Mouse (Mus musculus): ENCODE measurements around the gene C1qb. TPM values are rescaled to one million over a fixed set of nuclear protein-coding genes. Genes with fewer than 3 reads are reported as not detected.

The C1qb gene
- polyA plus RNA-seq, 1 experiment: 2.6 TPM

DNA sequence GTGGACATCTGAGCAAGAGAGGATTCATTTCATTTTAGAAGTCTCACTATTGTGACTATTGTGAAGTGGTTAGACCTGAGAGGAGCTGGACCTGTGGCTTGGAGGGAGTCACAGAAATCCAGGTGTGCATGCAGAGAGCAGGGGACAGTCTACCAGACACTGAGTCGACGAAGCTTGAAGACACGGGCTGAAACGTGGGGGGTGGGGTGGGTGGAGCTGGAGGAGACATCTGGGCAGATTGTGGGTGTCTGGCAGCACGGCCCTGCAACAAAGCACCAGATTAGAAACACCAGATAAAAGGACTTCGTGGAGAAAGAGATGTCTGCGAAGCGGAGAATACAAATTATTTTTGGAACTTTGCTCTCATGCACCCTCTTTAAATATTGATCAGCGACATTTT lies 22.5 kb downstream of the C1qb start:
- H3K9me3 ChIP-seq (ENCODE audit: control insufficient read depth, low read length): peaks cover 4% of the 10 kb centered on the region
- H3K36me3 ChIP-seq (ENCODE audit: control insufficient read depth): no peaks in the 10 kb centered on the region
- no peak for TF ChIP-seq TAL1 (IDR thresholded peaks at IDR 0.05; ENCODE audit: low read length)
- TF ChIP-seq GATA1 (IDR thresholded peaks at IDR 0.05; ENCODE audit: low read length): no peak
- no peak overlapping the region for H3K4me3 ChIP-seq (replicated peaks)
- no peaks in the 10 kb centered on the region; the same call in 1 of the 2 replicates for H3K27me3 ChIP-seq (ENCODE audit: control insufficient read depth)
- H3K4me1 ChIP-seq (ENCODE audit: control insufficient read depth): no peaks in the 10 kb centered on the region

- TF ChIP-seq TAL1 (IDR thresholded peaks at IDR 0.05; ENCODE audit: low read length) (no peak), GATA1 (IDR thresholded peaks at IDR 0.05; ENCODE audit: low read length) (no peak)
- H3K4me3 ChIP-seq (replicated peaks): no peak overlapping the region
- H3K4me1 ChIP-seq (ENCODE audit: control insufficient read depth): no peaks in the 10 kb centered on the region
- peaks cover 4% of the 10 kb centered on the region for H3K9me3 ChIP-seq (ENCODE audit: control insufficient read depth, low read length)
- H3K36me3 ChIP-seq (ENCODE audit: control insufficient read depth): no peaks in the 10 kb centered on the region
- no peaks in the 10 kb centered on the region; the same call in 1 of the 2 replicates for H3K27me3 ChIP-seq (ENCODE audit: control insufficient read depth)
Measured at GRCm38 (mm10) chr4:136862411-136862810, 23.6 kb downstream of the C1qb start.

GRCm38 (mm10) chr4:136861806-136862205 lies 24.2 kb downstream of the C1qb start:
- peaks cover 4% of the 10 kb centered on the region for H3K9me3 ChIP-seq (ENCODE audit: control insufficient read depth, low read length)
- TF ChIP-seq TAL1 (IDR thresholded peaks at IDR 0.05; ENCODE audit: low read length) (no peak), GATA1 (IDR thresholded peaks at IDR 0.05; ENCODE audit: low read length) (no peak)
- no peak overlapping the region for H3K4me3 ChIP-seq (replicated peaks)
- H3K4me1 ChIP-seq (ENCODE audit: control insufficient read depth): no peaks in the 10 kb centered on the region
- no peaks in the 10 kb centered on the region for H3K36me3 ChIP-seq (ENCODE audit: control insufficient read depth)
- no peaks in the 10 kb centered on the region; the same call in 1 of the 2 replicates for H3K27me3 ChIP-seq (ENCODE audit: control insufficient read depth)

DNA sequence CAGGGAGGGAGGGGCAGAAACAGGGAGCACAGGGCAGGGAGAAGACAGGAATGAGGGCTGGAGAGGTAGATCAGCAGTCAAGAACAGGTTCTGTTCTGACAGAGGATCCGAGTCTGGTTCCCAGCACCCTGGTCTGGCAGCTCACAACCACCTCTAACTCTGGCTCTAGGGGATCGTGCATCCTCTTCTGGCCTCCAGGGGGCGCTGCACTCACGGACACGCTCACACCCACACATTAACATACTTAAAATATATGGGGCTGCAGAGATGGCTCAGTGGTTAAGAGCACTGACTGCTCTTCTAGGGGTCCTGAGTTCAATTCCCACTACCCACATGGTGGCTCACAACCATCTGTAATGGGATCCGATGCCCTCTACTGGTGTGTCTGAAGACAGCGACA lies 26.0 kb downstream of the C1qb start:
- no peak for TF ChIP-seq GATA1 (IDR thresholded peaks at IDR 0.05; ENCODE audit: low read length)
- no peak for TF ChIP-seq TAL1 (IDR thresholded peaks at IDR 0.05; ENCODE audit: low read length)
- peaks cover 4% of the 10 kb centered on the region for H3K9me3 ChIP-seq (ENCODE audit: control insufficient read depth, low read length)
- H3K4me3 ChIP-seq (replicated peaks): no peak overlapping the region
- no peaks in the 10 kb centered on the region for H3K36me3 ChIP-seq (ENCODE audit: control insufficient read depth)
- H3K27me3 ChIP-seq (ENCODE audit: control insufficient read depth): no peaks in the 10 kb centered on the region; the same call in 1 of the 2 replicates
- no peaks in the 10 kb centered on the region for H3K4me1 ChIP-seq (ENCODE audit: control insufficient read depth)

- Histone ChIP-seq H3K4me3 (replicated peaks) (no peak overlapping the region), H3K4me1 (ENCODE audit: control insufficient read depth) (no peaks in the 10 kb centered on the region), H3K9me3 (ENCODE audit: control insufficient read depth, low read length) (peaks cover 4% of the 10 kb centered on the region), H3K27me3 (ENCODE audit: control insufficient read depth) (no peaks in the 10 kb centered on the region), H3K36me3 (ENCODE audit: control insufficient read depth) (no peaks in the 10 kb centered on the region)
- TF ChIP-seq GATA1 (IDR thresholded peaks at IDR 0.05; ENCODE audit: low read length): no peak
- TF ChIP-seq TAL1 (IDR thresholded peaks at IDR 0.05; ENCODE audit: low read length): no peak
Measured at GRCm38 (mm10) chr4:136855081-136855480, 30.9 kb downstream of the C1qb start.

DNA sequence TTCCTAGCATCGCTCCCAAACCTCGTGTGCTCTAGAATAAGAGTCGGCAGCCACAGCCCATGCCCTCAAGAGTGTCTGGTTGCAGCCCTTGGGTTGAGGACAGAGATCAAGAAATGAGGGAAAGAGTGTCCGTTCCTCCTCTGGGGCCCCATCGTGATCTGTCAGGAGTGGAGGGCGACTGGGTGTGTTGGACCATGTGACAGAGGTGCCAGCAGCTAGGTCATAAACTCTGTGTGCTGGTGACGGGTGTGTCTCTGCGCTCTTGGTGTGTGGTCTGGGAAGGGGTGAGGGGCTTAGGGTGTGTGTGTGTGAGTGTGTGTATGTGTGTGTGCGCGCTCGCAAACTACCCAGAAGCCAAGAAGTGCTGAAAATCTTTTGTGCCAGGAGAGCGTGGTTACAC lies 33.0 kb downstream of the C1qb start:
- H3K27me3 ChIP-seq (ENCODE audit: control insufficient read depth): no peaks in the 10 kb centered on the region
- TF ChIP-seq GATA1 (IDR thresholded peaks at IDR 0.05; ENCODE audit: low read length) (no peak), TAL1 (IDR thresholded peaks at IDR 0.05; ENCODE audit: low read length) (no peak)
- H3K4me1 ChIP-seq (ENCODE audit: control insufficient read depth): no peaks in the 10 kb centered on the region
- H3K9me3 ChIP-seq (ENCODE audit: control insufficient read depth, low read length): no peaks in the 10 kb centered on the region
- no peaks in the 10 kb centered on the region for H3K36me3 ChIP-seq (ENCODE audit: control insufficient read depth)
- H3K4me3 ChIP-seq (replicated peaks): no peak overlapping the region

DNA sequence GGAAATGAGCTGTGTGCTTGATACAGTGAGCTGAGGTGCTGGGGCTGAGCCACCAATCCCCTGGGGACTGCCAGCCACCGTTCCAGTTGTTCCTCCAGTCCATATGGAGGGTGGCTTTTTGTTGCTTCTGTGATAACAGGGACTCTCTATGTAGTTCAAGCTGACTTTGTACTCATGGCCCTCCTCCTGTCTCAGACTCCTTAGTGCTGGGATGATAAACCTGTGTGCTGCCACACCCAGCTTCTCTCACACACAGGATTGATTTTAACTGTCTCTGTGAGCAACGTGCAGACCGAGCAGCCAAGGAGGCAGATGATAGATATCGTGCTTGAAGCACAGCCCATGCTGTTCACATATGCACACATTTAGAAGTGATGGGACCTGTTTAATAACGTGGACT lies 33.9 kb downstream of the C1qb start:
- TF ChIP-seq TAL1 (IDR thresholded peaks at IDR 0.05; ENCODE audit: low read length) (no peak), GATA1 (IDR thresholded peaks at IDR 0.05; ENCODE audit: low read length) (no peak)
- H3K4me1 ChIP-seq (ENCODE audit: control insufficient read depth): no peaks in the 10 kb centered on the region
- H3K36me3 ChIP-seq (ENCODE audit: control insufficient read depth): no peaks in the 10 kb centered on the region
- H3K9me3 ChIP-seq (ENCODE audit: control insufficient read depth, low read length): no peaks in the 10 kb centered on the region
- H3K27me3 ChIP-seq (ENCODE audit: control insufficient read depth): no peaks in the 10 kb centered on the region
- H3K4me3 ChIP-seq (replicated peaks): no peak overlapping the region

- Histone ChIP-seq H3K9me3 (ENCODE audit: control insufficient read depth, low read length) (no peaks in the 10 kb centered on the region), H3K4me1 (ENCODE audit: control insufficient read depth) (no peaks in the 10 kb centered on the region), H3K36me3 (ENCODE audit: control insufficient read depth) (no peaks in the 10 kb centered on the region), H3K4me3 (replicated peaks) (no peak overlapping the region), H3K27me3 (ENCODE audit: control insufficient read depth) (no peaks in the 10 kb centered on the region)
- no peak for TF ChIP-seq GATA1 (IDR thresholded peaks at IDR 0.05; ENCODE audit: low read length)
- no peak for TF ChIP-seq TAL1 (IDR thresholded peaks at IDR 0.05; ENCODE audit: low read length)
Measured at GRCm38 (mm10) chr4:136848565-136848964, 37.4 kb downstream of the C1qb start.

- H3K4me3 ChIP-seq (replicated peaks): no peak overlapping the region
- H3K27me3 ChIP-seq (ENCODE audit: control insufficient read depth): no peaks in the 10 kb centered on the region
- no peak for TF ChIP-seq TAL1 (IDR thresholded peaks at IDR 0.05; ENCODE audit: low read length)
- TF ChIP-seq GATA1 (IDR thresholded peaks at IDR 0.05; ENCODE audit: low read length): no peak
- no peaks in the 10 kb centered on the region for H3K36me3 ChIP-seq (ENCODE audit: control insufficient read depth)
- no peaks in the 10 kb centered on the region for H3K9me3 ChIP-seq (ENCODE audit: control insufficient read depth, low read length)
- H3K4me1 ChIP-seq (ENCODE audit: control insufficient read depth): no peaks in the 10 kb centered on the region
Measured at GRCm38 (mm10) chr4:136847166-136847565, 38.8 kb downstream of the C1qb start.

DNA sequence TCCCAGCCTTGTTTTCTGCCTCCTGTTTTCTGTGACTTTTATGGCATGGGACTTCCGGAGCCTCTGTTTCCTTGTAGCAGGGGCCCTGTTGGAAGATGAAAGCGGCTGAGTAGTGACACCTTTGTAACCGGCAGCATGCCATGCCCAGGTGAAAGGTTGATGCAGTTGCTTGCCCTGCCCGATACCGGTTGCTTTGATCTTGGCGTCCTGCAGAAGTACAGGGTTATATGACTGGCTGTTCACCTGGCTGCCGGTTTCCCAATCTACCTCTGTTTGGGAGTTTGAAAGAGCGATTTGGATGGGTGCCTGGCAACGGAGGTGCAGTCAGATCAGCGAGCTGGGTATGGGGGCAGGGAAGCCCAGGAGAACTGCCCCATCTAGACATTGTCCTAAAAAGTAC lies 43.2 kb downstream of the C1qb start:
- Histone ChIP-seq H3K9me3 (ENCODE audit: control insufficient read depth, low read length) (no peaks in the 10 kb centered on the region), H3K27me3 (ENCODE audit: control insufficient read depth) (peaks cover 17% of the 10 kb centered on the region), H3K4me3 (replicated peaks) (no peak overlapping the region), H3K36me3 (ENCODE audit: control insufficient read depth) (no peaks in the 10 kb centered on the region), H3K4me1 (ENCODE audit: control insufficient read depth) (no peaks in the 10 kb centered on the region)
- no peak for TF ChIP-seq TAL1 (IDR thresholded peaks at IDR 0.05; ENCODE audit: low read length)
- TF ChIP-seq GATA1 (IDR thresholded peaks at IDR 0.05; ENCODE audit: low read length): no peak
